Mouse (Mus musculus) cerebellum, postnatal 14 days (tissue): ENCODE data around the gene Il1r1.
A peak's percentile ranks its signal among the peaks of the same experiment; 100 is the strongest.

ENCODE experiments used
- DNase-seq, 2 experiments: peaks; one replicate each; pipeline ENCODE4 v3.0.0; 2021; ENCODE audit warnings: mixed read lengths in 2 of 2

The Il1r1 gene

DNA sequence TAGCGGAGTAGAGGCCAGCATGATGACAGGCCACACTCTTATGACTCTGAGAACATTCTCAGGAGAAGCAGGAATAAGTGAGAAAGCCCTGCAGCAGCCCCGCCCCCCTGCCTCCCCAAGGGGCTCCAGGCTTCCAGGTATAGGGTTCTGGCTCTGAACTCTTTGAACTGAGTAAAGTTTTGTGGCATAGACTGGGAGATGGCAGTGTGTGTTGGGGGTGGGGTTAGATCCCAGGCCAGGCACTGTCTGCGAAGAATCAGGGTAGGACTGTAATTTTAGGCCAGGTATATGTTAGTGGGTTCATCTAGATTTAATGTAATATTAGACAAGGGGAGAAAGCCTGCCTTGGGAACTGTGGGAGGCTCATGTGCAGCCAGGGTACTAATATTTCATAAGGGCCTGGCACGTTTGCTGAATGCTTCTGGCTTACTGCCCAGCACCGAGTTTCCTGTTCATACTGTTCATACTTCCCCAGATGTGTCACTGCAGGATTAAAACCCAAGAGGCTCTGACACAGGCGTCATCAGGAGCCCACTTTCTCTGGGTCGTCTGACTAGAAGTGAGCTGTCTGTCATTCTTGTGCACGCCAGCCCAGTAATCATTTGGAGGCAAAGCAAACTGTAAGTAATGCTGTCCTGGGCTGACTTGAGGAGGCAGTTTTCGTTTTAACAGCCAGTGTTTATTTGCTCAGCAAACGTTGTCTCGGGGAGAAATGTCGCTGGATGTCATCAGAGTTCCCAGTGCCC lies at the start of gene Il1r1:
Gene Il1r1, plus strand, starts transcription at position 542 of the 746 bp plus-strand sequence.
- DNase-seq: peak; percentile 3 to 16

DNA sequence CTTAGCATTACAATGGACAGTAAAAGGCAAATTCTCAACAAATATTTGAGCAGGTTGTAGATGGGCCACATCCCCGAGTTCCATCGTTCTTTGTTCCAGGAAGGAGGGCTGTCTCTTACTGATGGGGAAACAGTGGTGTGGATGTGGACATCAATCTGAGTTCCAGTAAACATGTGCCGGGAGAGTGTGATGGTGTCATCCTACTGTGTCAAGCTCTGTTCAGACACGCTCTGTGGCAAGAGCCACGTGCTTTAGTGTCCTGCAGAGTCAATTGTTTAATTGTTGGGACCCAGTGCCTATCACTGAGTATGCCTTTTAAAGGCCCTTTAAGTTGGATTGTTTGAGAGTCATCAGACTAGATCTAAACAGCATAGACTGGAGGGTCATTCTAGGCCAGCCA lies 49.8 kb upstream of the Il1r1 start:
- DNase-seq: no peak

DNA sequence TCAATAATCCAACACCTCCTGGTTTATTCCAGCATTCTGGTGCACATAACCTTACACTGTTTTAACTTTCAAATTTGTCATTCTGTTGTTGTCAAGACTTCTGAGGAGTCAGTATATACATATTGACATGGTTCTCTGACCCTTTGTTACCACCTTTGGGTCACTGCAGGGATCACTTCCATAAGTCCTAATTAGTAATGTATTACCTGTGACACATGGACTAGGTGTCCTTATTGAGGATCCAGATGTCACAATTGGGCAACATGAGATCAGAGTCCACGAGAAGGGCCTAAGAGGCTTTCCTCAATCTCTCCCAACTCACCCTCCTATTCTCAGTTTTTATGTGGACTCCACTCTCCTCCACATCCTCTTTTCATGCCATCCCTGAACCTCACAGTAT lies 49.1 kb upstream of the Il1r1 start:
- no peak for DNase-seq

DNA sequence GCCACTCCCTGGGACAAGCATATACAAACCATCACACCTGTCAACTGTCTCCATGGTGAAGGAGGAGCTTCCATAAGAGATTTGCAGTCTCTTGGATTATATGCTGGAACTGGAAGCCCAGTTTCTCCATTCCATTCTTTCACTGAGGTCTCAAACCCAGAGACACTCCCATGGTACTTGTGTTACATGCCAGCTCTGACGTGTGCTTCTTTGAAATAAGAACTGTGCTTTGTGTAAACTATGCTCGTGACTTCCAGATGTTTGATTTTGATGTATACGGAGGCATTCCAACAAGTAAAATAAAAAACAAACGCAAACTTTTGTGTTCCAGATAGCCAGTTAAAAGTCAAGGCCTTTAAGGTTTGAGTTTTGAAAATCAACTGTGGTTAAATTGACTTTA lies 45.8 kb upstream of the Il1r1 start:
- no peak for DNase-seq

DNA sequence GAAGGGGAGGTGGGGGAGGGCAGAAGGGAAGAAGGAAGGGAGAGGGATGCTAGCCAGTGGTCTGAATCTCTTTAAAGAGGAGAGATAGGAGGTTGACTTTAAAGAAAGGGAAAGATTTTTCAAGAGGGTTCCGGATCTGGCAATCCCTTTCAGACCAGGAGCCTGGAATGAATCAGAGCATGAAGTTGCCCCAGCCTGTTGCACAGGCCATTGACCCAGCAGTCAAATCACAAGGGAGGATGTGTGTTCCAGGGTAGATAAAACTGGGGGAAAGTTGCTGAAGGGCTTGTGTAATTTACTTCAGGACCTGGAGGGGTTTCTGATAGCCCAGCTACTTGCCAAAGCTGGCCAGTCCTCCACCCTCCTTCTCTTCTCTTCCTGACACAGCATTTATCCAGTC lies 45.4 kb upstream of the Il1r1 start:
- DNase-seq: no peak

DNA sequence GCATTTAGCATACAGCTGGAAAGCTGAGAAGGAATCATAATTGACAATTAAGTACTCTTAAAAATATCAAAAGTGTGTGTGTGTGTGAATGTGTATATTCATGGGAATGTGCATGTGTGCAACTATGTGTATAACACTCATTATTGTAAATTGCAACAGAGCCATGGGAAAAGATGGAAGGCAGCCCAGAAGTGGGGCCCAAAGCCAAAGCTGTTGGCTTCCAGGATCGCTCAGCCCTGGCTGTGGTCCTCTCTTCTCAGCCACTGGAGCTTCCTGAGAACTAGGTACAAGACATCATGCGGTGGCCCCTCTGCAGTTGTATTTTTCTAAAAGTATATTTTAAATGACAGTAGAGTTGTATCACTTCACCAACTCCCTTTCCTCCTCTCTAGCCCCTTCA lies 44.0 kb upstream of the Il1r1 start:
- peak; percentile 70 to 73 for DNase-seq

DNA sequence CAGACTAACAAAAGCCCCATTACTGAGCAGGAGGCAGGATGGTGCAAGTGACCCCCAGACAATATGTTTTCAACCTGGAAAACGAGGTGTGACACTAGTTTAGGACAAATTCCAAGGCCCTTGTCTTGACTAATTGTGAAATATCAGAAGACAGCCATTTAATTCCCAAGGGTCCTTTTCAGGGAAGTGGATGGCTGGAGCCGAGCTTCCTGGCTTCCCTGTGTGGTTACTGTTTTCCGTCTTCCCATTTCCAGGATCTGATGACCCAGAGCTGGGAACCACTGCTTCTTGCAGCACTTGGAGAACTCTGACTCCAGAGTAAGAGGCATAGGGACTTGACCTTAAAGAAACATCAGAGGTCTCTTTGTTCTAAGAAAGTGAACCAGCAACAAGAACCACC lies 43.2 kb upstream of the Il1r1 start:
- no peak for DNase-seq

DNA sequence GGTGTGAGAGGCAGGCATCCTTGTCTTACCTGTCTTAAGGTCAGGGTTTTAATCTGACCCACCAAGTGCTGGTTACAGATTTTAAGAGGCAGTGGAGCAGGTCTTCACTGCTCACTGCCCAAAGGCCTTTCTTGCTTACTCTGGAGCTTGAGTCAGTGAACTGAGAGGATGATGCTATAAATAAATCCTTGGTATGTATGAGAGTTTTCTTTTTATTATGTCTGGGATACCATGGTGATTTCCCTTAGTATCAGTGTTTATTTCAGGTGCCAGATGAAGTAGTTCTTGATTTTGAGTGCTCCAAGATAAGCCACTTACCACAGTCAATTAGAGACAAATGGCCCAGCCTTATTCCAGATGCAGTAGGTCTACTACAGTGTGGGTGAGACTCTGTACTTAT lies 41.5 kb upstream of the Il1r1 start:
- DNase-seq: no peak

DNA sequence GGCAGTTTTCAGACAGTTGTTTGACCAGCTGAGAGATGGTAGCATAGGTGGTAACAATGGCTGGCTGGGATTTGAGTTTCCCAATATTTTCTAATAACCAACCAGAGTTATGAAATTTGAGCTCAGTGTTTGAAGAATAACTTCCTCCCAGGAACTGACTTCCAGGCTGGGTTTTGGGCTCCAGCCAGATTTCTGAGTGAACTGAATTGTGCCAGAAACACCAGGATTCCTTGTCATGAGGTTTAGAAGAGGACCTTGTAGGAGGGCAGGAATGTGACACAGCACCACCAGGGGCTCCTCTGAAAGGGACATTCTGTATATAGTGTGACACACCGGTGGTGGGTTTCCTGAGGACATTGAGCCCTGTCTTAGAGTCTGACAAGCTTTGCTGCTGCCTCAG lies 36.9 kb upstream of the Il1r1 start:
- peak; percentile 5 to 7 for DNase-seq

DNA sequence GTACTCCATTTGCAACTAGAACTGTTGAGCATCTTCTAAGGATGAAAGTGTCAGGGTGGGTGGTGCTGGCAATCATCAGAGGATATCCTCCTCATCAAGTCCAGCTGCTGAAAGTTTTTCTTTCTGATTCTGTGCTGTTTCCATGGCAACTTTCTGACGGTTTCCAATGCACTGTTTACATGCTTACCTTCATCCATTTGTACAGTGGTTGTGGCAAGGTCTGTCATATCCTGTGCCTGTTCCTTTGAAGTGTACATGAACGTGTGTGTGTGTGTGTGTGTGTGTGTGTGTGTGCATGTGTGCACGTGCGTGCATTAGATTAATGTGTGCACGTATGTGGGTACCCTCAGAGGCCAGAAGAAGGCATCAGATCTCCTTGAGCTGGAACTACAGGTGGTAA lies 34.9 kb upstream of the Il1r1 start:
- no peak for DNase-seq

DNA sequence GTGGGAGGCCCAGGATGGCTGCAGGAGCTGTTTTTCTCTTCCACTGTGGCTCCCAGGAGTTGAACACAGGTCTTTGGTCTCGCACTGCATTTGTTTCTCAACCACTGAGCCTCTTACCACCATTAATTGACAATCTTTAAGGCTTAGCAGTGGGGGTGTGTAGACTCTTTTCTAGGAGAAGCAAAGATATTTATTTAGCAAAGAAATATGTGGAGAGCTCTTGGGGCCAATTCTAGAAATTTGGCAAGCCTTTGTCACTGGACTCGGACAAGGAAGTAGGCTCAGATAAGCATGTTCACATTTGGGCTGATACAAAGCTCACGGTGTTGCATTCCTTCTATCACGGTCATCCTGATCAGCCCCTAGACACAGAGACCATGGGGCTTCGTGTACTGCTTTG lies 34.0 kb upstream of the Il1r1 start:
- no peak for DNase-seq

DNA sequence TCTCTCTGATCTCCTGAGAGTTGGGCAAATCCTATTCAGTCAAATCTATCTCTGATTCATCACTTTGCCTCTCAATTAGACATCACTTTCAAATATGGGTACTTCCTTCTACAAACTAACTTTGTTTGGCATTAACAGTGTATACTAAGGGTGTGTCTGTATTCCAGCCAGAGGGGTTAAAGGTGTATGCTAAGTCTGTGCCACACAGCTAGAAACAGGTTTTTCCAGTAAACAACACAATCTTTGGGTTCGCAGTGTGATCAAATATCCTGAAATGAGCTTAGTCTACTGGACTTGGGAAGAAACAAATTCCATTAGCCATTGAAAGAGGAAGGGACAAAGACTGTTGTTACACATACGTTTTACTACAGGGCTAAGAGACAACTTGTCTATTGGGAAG lies 30.6 kb upstream of the Il1r1 start:
- DNase-seq: no peak

DNA sequence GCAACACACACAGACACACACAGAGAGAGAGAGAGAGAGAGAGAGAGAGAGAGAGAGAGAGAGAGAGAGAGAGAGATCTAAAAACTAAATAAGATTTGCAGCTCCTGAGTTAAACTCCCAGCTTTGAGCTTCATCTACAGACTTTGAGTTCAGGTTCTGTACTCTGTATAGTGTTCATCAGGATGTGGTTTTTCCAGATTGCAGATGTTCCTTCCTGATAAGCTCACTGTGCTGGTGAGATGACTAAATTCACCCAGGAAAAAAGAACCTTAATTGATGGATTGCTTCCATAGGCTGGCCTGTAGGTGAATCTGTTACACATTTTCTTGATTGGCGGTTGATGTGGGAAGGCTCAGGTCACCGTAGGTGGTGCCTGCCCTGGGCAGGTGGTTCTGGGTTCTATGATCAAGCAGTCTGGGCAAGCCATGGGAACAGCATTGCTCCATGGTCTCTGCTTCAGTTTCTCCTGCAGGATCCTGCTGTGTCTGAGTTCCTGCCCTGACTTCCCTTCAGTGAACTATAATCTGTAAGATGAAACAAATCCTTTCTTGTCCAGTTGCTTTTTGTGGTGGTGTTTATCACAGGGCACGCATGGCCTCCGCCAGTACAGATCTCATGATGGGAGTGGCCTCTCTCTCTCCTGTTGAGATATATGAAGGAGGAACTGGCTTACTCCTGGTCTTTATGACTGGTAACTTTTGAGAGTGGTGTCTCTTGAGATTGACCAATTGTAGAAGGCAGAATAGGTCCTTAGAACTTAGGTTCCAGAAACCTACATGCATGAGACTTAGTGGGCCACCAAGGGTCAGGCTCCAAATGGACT lies 11.3 kb upstream of the Il1r1 start:
- no peak for DNase-seq

DNA sequence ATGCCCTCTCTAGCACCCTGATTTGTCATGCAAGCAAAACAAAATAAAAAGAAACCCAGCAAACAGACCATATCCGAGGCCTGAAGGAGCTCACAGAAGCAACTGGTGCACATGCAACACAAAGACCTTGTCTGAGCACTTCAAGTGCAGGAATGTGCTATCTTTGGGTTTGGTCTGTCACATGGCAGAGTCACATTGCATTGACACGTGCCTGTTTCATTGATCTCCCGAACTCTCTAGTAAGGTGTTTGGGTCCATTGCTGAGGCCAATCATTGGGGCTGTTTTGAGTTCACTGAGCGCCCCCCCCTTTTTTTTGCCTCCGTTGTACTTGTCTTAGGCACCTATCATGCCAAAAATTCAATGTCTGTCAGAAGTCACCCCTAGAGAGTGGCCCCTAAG lies 7.4 kb upstream of the Il1r1 start:
- DNase-seq: no peak

DNA sequence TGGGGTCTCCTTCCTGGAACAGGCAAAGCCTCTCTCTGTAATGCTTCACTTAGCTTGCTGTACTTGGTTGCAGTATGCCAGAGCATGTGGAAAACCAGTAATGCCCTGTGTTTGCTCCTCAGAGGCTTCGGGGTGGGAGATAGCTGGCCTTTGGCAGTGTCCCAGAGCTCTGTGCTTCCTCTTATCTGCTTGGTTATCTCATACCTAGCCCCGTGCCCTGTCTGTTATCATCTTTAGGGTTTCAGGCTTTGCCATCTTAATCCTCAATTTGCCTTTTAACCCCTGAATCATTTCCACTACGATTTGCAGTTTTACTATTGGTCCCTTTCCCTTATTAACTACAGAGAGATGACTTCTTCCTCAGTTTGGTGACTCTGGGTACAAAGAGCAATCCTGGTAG lies 6.3 kb upstream of the Il1r1 start:
- DNase-seq: no peak

DNA sequence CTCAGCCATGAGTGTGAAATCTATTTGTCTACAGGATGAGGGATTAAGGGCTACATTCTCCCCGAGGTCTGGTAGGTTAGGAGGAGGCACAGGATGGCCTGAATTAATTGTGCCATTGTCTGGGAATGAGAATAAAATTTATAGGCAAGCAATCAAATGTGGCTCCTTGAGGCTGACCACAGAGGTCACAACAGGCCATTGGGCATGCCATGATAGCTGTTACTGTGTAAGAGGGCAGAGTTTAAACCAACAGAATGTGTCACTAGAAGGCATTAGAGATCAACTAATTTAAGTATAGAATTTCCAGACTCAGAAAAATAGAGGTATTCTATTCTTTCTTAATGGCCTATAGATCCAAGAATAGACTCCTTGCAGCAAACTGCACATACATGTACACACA lies 4.3 kb upstream of the Il1r1 start:
- no peak for DNase-seq

DNA sequence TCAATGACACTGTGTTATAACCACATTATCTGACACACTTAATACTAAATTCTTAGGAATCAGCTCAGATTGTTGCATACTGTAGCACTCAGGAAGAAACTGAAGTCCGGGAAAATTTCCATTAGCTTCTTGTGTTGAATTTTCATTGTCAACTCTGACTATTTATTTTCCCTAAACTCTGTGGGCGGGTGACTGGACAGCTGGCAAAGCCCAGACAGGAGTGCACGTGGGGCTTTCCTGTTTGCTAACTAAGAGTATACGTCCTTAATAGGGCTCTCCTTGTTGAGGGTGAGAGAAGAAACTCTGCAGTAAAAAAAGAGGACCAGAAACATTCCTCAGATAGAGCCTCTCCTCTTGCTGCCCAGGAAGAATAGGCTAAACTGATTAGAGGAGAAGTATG lies 3.0 kb upstream of the Il1r1 start:
- DNase-seq: no peak

DNA sequence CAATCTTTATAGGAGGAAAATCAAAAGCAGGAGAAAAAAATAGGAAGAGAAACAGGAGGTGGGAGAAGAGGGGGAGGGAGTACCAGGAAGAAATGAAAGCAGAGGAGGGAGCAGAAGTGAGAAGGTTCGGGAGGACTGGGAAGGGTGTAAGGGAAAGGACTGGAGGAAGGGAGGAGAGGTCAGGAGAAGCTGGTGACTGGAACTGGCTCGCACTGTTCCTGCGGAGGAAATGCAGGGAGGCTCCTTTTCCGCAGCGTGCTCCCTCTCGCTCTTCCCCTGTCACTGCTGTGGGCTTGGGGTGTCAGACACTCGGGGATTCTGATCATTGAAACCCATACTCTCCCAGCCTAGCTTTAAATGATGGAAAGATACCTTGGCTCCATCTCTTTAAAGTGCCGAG lies 2.2 kb upstream of the Il1r1 start:
- DNase-seq: no peak

DNA sequence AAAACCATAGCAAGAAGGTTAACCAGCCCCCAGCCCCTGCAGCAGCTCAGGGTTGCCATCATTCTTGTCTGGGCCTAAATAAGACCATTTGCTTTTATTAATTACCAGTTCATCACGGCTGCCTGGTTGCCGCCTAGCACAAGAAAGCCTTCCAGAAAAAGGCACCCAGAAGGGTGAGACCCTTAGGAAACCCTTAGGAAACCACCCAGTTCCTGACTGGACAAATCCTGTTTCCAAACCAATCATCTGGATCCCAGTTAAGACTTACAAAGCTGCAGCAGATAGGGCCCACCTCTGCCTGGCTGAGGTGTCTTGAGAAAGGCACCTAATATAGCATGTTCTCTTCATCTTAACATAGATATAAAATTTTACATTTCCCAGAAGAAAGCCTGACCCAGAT lies 1.3 kb upstream of the Il1r1 start:
- no peak for DNase-seq

DNA sequence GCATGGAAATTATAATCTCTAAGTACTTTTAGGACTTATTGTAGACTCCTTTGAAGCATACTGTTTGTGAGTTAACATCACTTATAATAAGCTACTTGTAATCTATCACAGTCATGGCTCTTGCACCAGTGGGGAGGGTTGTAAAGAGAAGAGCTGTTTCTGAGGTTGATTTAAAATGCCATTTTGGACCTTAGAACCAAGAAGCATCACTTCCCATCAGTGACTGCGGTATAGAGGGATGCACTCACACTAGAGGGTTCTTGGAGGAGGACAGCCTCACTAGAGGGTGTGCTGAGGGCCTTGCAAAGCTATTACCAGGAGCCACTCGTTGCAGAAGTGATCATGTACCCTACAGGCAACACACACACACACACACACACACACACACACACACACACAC lies 700 bp downstream of the Il1r1 start:
- no peak for DNase-seq

DNA sequence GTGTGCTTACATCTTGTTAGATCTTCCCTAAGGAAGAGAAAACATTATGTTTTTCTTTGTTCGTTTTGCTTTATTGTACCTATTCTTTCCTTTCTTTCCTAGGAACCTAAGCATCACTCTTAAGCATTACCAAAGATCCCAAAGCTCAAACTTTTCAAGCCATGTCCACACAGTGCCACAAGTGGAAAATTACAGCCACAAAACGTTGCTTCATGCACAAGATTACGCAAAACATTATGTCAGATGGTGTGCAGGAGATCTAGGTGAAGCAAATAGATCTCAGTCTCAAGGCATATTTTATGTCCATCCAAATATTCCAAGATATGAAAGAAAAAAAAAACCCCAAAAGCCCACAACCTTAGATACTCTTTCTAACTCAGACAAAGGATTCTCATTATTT lies 4.2 kb downstream of the Il1r1 start:
- no peak for DNase-seq

DNA sequence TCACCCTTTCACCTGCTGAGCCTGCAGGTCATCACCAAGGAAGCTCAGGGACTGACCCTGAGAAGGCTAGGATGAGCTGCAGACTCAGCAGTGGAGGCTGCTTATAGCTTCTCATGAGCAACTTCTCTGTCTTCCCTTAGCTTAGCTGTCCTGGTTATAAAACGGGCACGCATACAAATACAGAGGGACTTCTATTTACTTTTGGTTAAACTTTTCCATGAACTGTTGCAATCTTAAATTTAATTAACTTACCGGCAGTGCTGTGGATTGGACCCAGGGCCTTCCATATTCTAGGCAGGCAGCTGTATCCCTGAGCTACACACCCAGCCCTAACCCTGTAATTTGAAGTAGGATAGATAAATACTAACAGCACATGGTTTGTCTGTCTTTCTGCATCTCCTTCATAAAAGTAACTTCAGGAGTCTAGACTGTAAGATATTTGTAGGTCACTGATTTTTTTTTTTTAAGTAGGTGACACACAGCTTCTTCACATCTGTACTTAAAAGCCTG lies 4.9 kb downstream of the Il1r1 start:
- DNase-seq: no peak

DNA sequence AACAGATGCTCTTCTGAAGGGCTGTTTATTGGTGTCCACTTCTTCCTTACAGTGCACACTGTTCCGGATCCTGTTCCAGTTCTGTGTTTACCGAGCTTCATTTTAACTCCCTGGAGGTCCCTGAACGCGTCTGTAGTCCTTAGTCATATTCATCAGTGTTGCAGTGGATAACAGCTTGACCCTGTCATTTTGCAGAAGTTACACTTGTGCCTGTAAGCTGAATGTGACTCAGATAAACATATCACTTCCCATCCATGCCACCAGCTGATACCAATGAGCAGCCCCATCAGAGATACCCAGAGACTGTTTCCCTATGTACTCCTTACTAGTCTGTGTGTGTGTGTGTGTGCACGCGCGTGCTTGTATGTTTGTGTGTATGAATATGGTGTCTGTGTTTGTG lies 5.5 kb downstream of the Il1r1 start:
- no peak for DNase-seq

DNA sequence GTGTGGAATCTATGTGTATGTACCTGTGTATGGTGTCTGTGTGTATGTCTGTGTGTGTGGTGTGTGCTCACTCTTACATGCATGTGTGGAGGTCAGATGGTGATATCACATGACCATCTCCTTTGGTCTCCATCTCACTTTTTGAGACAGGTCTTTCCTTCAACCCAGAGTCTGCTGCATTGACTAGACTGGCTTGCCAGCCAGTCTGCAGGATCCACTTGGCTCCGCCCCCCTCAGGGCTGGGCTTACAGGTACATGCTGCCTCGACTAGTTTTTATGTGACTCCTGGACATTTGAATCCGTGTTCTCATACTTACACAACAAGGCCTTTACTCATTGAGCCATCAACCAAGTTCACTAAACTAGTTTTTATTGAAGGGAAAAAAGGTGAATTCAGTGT lies 6.2 kb downstream of the Il1r1 start:
- no peak for DNase-seq
